In the genomic region with DNA sequence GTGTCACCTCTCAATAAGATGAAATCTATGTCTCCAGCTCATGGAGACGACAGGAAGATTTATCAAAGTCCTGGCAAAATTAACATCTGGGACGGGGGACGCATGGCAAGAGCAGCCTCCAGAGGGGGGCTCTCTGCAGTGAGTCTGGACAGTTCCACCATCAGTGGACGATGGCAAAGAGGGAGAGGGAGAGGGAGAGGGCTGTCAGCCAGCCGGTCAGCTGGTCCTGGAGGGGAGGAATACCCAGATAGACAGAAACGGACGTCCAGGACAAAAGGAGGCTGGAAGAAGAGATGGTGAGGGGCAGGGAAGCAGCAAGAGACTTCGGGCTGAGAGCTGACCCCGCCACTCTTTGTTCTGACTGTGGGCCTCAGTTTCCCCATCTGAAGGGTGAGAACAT, we compare ENCODE assay signal across 17 mouse cellular contexts. TPM values are rescaled to one million over a fixed set of nuclear protein-coding genes. Genes with fewer than 3 reads are reported as not detected.
DNase-seq lines count a peak whose midpoint lies in the region; ATAC-seq lines count a peak whose summit lies in the region.
"Had no signal": no experiment of that assay in that cellular context is flagged by ENCODE, and none has a peak within 500 bp of the region (broad histone marks: within the 10 kb centered on the region; RNA-seq: fewer than 3 reads in every experiment).

No protein-coding gene starts in this region.

- no peaks in the 10 kb centered on the region for H3K36me3 ChIP-seq in midbrain, embryonic 10.5 days
- no peaks in the 10 kb centered on the region for H3K36me3 ChIP-seq in midbrain, embryonic 13.5 days
- H3K36me3 ChIP-seq: G1E had no signal

- 60% methylated on average over 9 of the region's 9 CpGs for WGBS in midbrain, embryonic 10.5 days
- 50% methylated on average over 9 of the region's 9 CpGs for WGBS in midbrain, embryonic 13.5 days

- H3K27ac ChIP-seq in midbrain, embryonic 10.5 days (replicated peaks) = 0 out of 2 replicates have a peak overlapping the region, but pooled peaks have one; percentile 30
- no peak overlapping the region for H3K27ac ChIP-seq in midbrain, embryonic 13.5 days

- H3K9me3 ChIP-seq in midbrain, embryonic 10.5 days (replicated peaks) = no peaks in the 10 kb centered on the region
- H3K9me3 ChIP-seq in midbrain, embryonic 13.5 days = no peaks in the 10 kb centered on the region
- H3K9me3 ChIP-seq: G1E had no signal

- H3K4me2 ChIP-seq in midbrain, embryonic 13.5 days (replicated peaks) = no peak overlapping the region

- DNase-seq in cerebellum, adult 11-12 months = peak; percentile 52
- no peak for DNase-seq in cerebellum, adult 11 months
- DNase-seq in cerebellum, adult 9-11 months = peak; percentile 63
- no peak for DNase-seq in cerebellum, postnatal 4 days (ENCODE audit: low spot score in 2 of 2)
- DNase-seq in midbrain, embryonic 10.5 days (ENCODE audit: low spot score) = no peak
- DNase-seq: adrenal gland, adult 2 months; adrenal gland, adult 8-10 months; adrenal gland, postnatal 10 days; adrenal gland, postnatal 14 days; adrenal gland, postnatal 25 days; adrenal gland, postnatal 36 days; B cell, adult 2 months had no signal

- no peak overlapping the region for H3K9ac ChIP-seq in midbrain, embryonic 13.5 days (replicated peaks)

- H3K27me3 ChIP-seq in midbrain, embryonic 10.5 days (ENCODE audit: low read depth, poor library complexity, severe bottlenecking) = peaks cover 93% of the 10 kb centered on the region
- peaks cover 34% of the 10 kb centered on the region for H3K27me3 ChIP-seq in midbrain, embryonic 13.5 days

- H3K4me3 ChIP-seq in midbrain, embryonic 10.5 days = no peak overlapping the region
- H3K4me3 ChIP-seq in midbrain, embryonic 13.5 days (replicated peaks) = no peak overlapping the region

- no peak for ATAC-seq in midbrain, embryonic 13.5 days
- ATAC-seq: activated CD4-positive, CD25-positive, alpha-beta regulatory T cell, adult 4 months; CD4-positive, CD25-positive, alpha-beta regulatory T cell, adult 4 months; Patski had no signal

- H3K4me1 ChIP-seq in midbrain, embryonic 10.5 days = peaks cover 57% of the 10 kb centered on the region
- peaks cover 53% of the 10 kb centered on the region for H3K4me1 ChIP-seq in midbrain, embryonic 13.5 days (replicated peaks)

RNA-seq across cellular contexts. Expression of a gene that starts 18.1 kb away (rescaled TPM):
- 3.9 and 7.1 TPM in 2 replicates for polyA plus RNA-seq in midbrain, embryonic 10.5 days (2016; fragmentation: Nextera tagmentation; extraction: Ambion mirVana)
- polyA plus RNA-seq in midbrain, embryonic 13.5 days (2015; fragmentation: Nextera tagmentation; extraction: Ambion mirVana) = 10.4 and 15.7 TPM in 2 replicates
- polyA plus RNA-seq: activated CD4-positive, CD25-positive, alpha-beta regulatory T cell, adult 4 months; CD4-positive, CD25-positive, alpha-beta regulatory T cell, adult 4 months; G1E; Patski had no signal

RNA-seq across cellular contexts. Expression of a gene that starts 34.9 kb away (rescaled TPM):
- 72.8 and 73.0 TPM in 2 replicates for polyA plus RNA-seq in midbrain, embryonic 10.5 days (2016; fragmentation: Nextera tagmentation; extraction: Ambion mirVana)
- 69.6 and 73.8 TPM in 2 replicates for polyA plus RNA-seq in midbrain, embryonic 13.5 days (2015; fragmentation: Nextera tagmentation; extraction: Ambion mirVana)

Comparison
In these comparisons a context has a peak if more than half of its experiments do, and no peak if none do; other contexts are left out.
1. DNase-seq: peak in cerebellum, adult 11-12 months (single experiment) and cerebellum, adult 9-11 months (single experiment); none in cerebellum, adult 11 months (single experiment), cerebellum, postnatal 4 days (0 of 2) and midbrain, embryonic 10.5 days (single experiment).